Mouse (Mus musculus) leukemia stem cell, adult 10-12 weeks (primary cell): ENCODE measurements around the gene Mybl2. TPM values are rescaled to one million over a fixed set of nuclear protein-coding genes. Genes with fewer than 3 reads are reported as not detected.

ENCODE experiments used
- polyA plus RNA-seq: library from polyadenylated mRNA; stranded (reverse); fragments of >175 nt; gene quantifications from 2 replicates; pipeline ENCODE4 v1.2.3, GENCODE M21; 2012; ENCODE audit warnings: low replicate concordance

Gene Mybl2
- polyA plus RNA-seq: 65.2 and 71.4 TPM in 2 replicates

DNA sequence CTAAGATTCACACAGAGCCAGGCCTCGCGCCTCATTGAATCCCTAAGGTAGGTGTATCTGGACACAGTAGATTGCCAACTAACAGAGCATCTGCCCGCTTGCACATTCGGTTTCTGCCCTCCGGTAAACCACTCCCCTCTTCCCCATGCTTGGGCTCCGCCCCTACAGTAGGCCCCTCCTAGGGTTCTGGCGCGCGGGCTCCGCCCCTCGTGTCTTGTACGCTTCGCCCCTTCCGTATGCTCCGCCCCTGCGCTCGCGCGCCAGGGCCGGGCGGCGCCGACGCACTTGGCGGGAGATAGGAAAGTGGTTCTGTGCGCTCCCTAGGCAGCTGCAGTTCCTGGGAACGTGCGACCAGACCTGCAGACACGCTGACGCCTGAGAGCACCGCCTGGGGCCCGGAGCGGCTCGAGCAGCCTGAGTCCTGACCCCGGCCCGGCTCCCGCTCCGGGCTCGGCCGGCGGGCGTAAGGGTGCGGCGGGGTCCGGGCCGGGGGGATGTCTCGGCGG, at the start of gene Mybl2:
Gene Mybl2 (plus strand): TSS at position 353 of the 506 bp plus-strand sequence.

DNA sequence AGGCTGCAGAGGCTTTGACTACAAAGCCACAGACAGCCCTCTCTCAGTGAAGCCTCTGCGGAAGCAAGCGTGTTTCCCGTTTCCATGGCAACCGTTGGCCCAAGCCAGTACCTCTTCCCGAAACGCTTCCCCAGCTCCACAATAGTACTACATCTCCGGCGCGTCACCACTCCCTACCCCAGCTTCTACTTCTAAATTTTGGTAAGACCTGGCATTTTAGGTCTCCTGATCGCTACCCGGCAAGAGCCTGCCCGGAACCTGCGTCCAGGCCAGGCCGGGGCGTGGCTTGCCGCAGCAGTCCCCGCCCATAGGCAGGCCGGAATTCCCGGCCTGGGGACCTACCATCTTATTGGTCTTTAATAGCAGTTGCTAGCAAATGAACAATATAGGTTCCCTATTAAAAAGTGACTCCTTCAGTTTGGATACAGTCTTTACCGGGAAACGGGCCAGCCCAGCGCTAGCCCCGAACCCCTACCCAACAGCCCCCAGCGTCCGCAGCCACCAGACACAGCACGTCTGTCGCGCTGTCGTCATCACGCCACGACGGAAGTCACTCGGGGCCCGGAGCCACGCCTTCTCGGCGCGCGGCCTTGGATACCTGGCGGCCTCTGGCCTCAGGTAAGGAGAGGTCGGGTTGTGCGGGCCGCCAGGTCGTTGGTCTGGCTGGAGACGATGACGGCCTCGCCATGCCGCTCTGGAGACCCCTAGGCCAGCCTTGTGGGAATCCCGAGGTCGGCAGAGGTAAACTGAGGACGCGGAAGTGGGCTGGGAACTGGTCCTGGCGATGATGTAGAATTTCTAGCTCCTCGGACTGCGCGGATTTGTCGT, 37.4 kb upstream of the Mybl2 start, which contains the start of gene Ift52:
Gene Ift52 (plus strand): TSS at position 439 of the 828 bp plus-strand sequence.

DNA sequence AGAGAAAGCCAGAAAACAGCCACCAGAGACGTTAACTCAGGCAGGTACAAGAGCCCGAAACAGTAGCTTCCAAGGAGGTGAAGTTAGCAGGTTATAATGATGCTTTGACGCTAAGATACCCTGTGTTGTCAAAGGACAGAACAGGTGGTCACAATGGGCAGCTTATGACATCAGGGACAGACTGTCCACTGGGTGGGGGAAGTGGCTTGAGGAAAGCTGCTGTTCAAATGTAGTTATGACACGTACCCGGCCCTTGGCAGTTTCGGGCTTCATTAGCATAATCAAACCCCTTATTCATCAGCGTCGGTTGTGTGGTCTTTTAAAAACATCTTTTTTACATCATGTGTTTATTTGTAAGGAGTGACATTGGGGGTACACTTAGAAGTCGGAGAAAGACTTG, 33.2 kb downstream of the Mybl2 start, which contains the start of gene Gtsf1l:
Gene Gtsf1l (minus strand): TSS at position 128 of the 400 bp plus-strand sequence.

Other genes with a start within 250 kb of the Mybl2 start
- 99.0 and 114 TPM in 2 replicates for gene Srsf6, start 123.2 kb upstream of the Mybl2 start, polyA plus RNA-seq
- gene L3mbtl1, start 111.2 kb upstream of the Mybl2 start, polyA plus RNA-seq: 0.49 and 0.73 TPM in 2 replicates
- gene Sgk2, start 67.4 kb upstream of the Mybl2 start, polyA plus RNA-seq: not detected in 2 replicates
- 1.1 and 4.6 TPM in 2 replicates for gene Ift52, start 37.3 kb upstream of the Mybl2 start, polyA plus RNA-seq
- not detected in 2 replicates for gene Gtsf1l, start 33.2 kb downstream of the Mybl2 start, polyA plus RNA-seq
- gene Tox2, start 148.4 kb downstream of the Mybl2 start, polyA plus RNA-seq: 26.5 and 67.2 TPM in 2 replicates